Mouse (Mus musculus) spleen, adult 2 months (tissue): ENCODE results near the gene Apex2.

Experiments used
- CTCF ChIP-seq: fragments of 200-500 bp; IDR thresholded peaks from 2 replicates; pipeline ENCODE4 v1.5.1; 2011; ENCODE audit warnings: mild to moderate bottlenecking, inconsistent platforms; ENCODE audit not compliant: insufficient read depth, insufficient read length, insufficient replicate concordance; ENCODE audit errors: extremely low read depth
- POLR2A ChIP-seq: fragments of 200-500 bp; IDR thresholded peaks from 2 replicates; pipeline ENCODE4 v1.6.1; 2011; ENCODE audit warnings: low read depth, low read length, inconsistent platforms

DNA sequence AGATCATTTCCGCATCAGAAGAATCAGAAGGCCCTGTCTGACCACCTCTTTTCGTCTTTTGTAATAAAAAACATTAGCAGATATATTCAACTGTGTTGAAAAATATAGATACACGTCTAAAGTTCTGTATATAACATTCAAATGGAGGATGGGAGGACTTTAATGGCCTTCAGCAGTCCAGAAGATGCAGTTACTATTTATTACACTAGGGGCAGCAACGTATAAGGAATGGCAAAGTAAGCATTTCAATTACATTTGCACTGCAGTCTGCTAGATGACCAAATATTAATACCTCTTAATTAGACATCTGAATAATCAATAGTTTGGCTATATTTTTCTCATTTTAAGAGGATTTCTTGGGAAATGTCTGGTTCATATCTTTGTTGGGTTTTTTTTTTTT lies 79.0 kb downstream of the Apex2 start:
- no peak for TF ChIP-seq CTCF
- TF ChIP-seq POLR2A: no peak
